Mouse (Mus musculus) layer of hippocampus, adult 2 months (tissue): ENCODE measurements around the gene Ncoa3. TPM values are rescaled to one million over a fixed set of nuclear protein-coding genes. Genes with fewer than 3 reads are reported as not detected.

Source experiments
- DNase-seq, 2 experiments: peaks; one replicate each; pipeline ENCODE4 v3.0.0; 2022; ENCODE audit warnings: low spot score in 2 of 2
- H3K27ac ChIP-seq: fragments of 200-600 bp; 2 replicates; pipeline ENCODE4 v1.8.1; 2022
- H3K4me3 ChIP-seq: fragments of 200-600 bp; 2 replicates; pipeline ENCODE4 v1.8.1; 2022; ENCODE audit warnings: mild to moderate bottlenecking
- CTCF ChIP-seq: fragments of 200-600 bp; conservative IDR thresholded peaks from 2 replicates; pipeline ENCODE4 v1.8.1; 2022; ENCODE audit warnings: antibody characterized with exemption, mild to moderate bottlenecking, moderate library complexity
- total RNA-seq, 2 experiments: library from RNA; stranded (reverse); gene quantifications; 2 replicates each; pipeline ENCODE4 v1.2.3; 2021

The Ncoa3 gene
- total RNA-seq, 2 experiments from 2014 or later = 27.8 to 37.7 TPM

- H3K4me3 ChIP-seq = no peak overlapping the region
- no peak for DNase-seq
- TF ChIP-seq CTCF = no peak
- peak overlapping the region; percentile 43; the same call in 1 of the 2 replicates for H3K27ac ChIP-seq
Measured at GRCm38 (mm10) chr2:165999790-166000189, 7.4 kb downstream of the Ncoa3 start.

- TF ChIP-seq CTCF = no peak
- DNase-seq = no peak
- Histone ChIP-seq H3K27ac (peak overlapping the region; percentile 43; the same call in 1 of the 2 replicates), H3K4me3 (no peak overlapping the region)
Measured at GRCm38 (mm10) chr2:166000242-166000641, 7.8 kb downstream of the Ncoa3 start.

DNA sequence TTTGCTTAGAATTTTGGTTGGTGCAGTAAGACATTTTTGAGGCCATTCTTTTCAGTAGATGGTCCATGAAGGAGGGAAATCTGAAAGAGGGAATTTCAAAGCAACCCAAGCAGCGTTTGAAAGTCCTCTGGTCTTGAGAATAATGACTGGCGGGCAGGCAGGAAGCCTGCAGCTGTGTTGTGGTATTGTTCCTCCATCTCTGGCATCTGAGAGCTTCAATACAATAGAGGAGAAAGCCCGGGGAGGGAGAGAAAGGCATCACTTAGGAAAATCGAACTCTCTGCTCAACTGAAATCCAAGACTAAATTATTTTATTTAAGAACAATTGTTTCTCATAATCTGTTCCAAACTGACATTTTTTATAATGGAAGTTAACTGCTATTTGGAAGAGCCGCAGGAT lies 8.3 kb downstream of the Ncoa3 start:
- no peak for TF ChIP-seq CTCF
- DNase-seq = no peak
- H3K27ac ChIP-seq = peak overlapping the region; percentile 65
- H3K4me3 ChIP-seq = no peak overlapping the region

DNA sequence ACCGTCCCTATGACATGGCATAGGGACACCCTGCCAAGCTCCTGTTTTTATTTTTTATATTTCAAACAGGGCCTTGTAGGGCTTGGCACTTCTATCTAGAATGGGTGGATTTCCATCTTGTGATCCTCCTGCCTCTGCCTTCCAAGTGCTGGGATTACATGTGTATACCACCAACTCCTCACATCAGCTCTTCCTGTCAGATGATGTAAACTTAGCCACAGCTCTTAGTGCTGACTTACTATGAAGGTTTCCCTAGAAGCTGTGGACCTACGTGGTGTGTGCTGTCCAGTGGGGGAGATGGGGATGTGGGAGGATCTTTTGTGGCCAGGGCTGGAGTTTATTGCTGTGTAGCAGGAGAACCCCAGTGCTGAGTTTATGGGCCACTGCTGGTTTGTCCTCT lies 8.9 kb downstream of the Ncoa3 start:
- Histone ChIP-seq H3K27ac (peak overlapping the region; percentile 65), H3K4me3 (no peak overlapping the region)
- no peak for TF ChIP-seq CTCF
- no peak for DNase-seq

GRCm38 (mm10) chr2:166001768-166002167 lies 9.3 kb downstream of the Ncoa3 start:
- no peak overlapping the region for H3K4me3 ChIP-seq
- peak overlapping the region; percentile 65; the same call in 1 of the 2 replicates for H3K27ac ChIP-seq
- no peak for DNase-seq
- no peak for TF ChIP-seq CTCF

DNA sequence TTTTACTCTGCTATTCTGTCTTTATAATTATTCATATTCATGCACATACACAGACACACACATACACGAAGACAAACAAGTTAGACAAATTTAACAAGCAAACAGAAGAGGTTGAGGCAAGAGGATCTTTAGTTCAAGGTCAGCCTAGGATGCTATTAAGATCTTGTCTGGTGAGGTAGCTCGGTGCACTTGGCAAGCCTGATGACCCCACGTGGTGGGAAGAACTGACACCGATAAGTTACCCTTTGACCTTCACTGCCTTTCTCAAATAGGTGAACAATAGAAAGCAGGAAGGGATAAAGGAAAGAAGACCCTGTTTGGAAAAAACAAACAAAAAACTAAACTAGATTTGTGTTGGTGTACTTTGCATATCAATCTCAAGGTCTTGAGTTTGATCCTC lies 10.0 kb downstream of the Ncoa3 start:
- TF ChIP-seq CTCF = no peak
- Histone ChIP-seq H3K4me3 (no peak overlapping the region), H3K27ac (0 out of 2 replicates have a peak overlapping the region, but pooled peaks have one; percentile 6)
- DNase-seq = no peak

- TF ChIP-seq CTCF = peak; percentile 57
- DNase-seq = no peak
- Histone ChIP-seq H3K27ac (no peak overlapping the region), H3K4me3 (no peak overlapping the region)
Measured at GRCm38 (mm10) chr2:166003004-166003403, 10.6 kb downstream of the Ncoa3 start.

DNA sequence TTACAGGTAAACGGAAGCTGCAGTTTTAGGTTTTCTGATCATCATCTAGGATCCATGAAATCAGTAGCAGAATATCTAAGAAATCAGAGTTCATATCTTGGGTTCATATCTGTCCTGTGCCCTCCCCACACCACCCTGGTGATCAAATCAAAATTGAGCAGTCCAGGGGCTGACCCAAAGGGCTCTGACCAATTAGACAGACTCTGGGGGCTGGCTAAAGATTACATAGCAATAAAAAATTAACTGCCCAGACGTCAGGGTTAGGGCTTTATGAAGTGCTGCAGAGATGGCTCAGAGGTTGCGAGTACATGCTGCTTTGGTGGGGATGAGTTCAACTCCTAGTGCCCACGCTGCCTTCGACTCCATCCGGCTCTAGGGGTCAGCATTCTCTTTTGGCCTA lies 14.6 kb downstream of the Ncoa3 start:
- TF ChIP-seq CTCF = no peak
- no peak for DNase-seq
- no peak overlapping the region for H3K4me3 ChIP-seq
- no peak overlapping the region for H3K27ac ChIP-seq

GRCm38 (mm10) chr2:166008558-166009392 lies 16.3 kb downstream of the Ncoa3 start:
- TF ChIP-seq CTCF = no peak
- Histone ChIP-seq H3K4me3 (no peak overlapping the region), H3K27ac (peak overlapping the region; percentile 76)
- DNase-seq = no peak

DNA sequence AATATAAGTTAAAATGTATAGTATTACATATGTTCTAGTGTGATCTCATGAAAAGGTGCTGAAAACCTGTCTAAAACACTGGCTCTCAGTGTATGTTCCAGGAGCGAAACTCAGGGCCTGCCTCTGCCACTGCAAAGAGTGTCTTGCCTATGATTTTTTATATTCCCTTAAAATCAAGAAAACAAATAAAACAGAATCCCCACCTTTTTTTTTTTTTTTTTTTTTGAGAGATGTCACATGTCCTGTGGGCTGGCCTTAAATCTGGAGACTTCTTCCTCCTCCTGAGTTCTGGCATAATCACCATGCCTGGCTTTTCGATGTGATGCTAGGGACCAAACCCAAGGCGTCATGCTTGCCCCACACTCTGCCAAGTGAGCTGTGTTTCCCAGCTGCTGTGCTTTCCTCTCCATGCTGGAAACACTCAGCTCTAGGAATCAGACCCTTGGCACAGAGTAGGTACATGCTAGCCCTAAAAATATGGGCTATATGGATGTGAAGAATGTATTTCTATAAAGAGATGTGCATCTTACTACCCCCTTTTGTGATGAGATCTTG lies 17.0 kb downstream of the Ncoa3 start:
- H3K4me3 ChIP-seq = no peak overlapping the region
- no peak for DNase-seq
- peak overlapping the region; percentile 76 for H3K27ac ChIP-seq
- TF ChIP-seq CTCF = no peak

DNA sequence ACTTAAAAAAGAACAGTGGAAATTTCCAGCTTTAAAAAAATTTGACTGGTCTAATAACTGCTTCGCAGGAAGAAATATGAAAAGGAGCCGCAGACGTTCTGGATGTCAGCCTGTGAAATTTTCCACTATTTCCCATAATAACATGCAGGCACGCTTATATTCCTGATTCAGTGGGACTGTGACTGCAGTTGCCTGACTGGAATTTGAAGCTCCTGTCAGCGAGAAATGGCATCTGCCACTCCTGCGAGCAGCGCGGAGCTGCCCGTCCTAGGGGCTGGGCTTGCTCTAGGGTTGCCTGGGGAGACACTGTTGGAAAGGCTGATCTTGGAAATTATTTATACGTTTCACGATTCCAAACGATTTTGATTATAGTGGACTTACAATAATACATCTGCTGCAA lies 17.9 kb downstream of the Ncoa3 start:
- peak overlapping the region; percentile 76 for H3K27ac ChIP-seq

GRCm38 (mm10) chr2:166011422-166011821 lies 19.0 kb downstream of the Ncoa3 start:
- Histone ChIP-seq H3K4me3 (no peak overlapping the region), H3K27ac (peak overlapping the region; percentile 56)
- DNase-seq = no peak
- TF ChIP-seq CTCF = no peak

More for the DNA sequence above, 17.9 kb downstream of the Ncoa3 start:
- H3K4me3 ChIP-seq = peak overlapping the region; percentile 11; the same call in 1 of the 2 replicates
- no peak for TF ChIP-seq CTCF
- DNase-seq = peak; percentile 29 to 52

- Histone ChIP-seq H3K4me3 (no peak overlapping the region), H3K27ac (peak overlapping the region; percentile 56)
- TF ChIP-seq CTCF = no peak
- DNase-seq = no peak
Measured at GRCm38 (mm10) chr2:166012145-166012544, 19.7 kb downstream of the Ncoa3 start.

- no peak overlapping the region for H3K27ac ChIP-seq
- no peak for DNase-seq
- TF ChIP-seq CTCF = no peak
- no peak overlapping the region for H3K4me3 ChIP-seq
Measured at GRCm38 (mm10) chr2:166018769-166019168, 26.3 kb downstream of the Ncoa3 start.
